Mouse (Mus musculus): ENCODE measurements around the gene Yif1a. TPM values are rescaled to one million over a fixed set of nuclear protein-coding genes. Genes with fewer than 3 reads are reported as not detected.
"Not testable (repeated sequence)": the region's sequence is repeated elsewhere in the genome, so short reads cannot be mapped to it uniquely, and the experiment has no call there.

Gene Yif1a
- polyA plus RNA-seq, 1 experiment from 2014 or later = 57.1 TPM

DNA sequence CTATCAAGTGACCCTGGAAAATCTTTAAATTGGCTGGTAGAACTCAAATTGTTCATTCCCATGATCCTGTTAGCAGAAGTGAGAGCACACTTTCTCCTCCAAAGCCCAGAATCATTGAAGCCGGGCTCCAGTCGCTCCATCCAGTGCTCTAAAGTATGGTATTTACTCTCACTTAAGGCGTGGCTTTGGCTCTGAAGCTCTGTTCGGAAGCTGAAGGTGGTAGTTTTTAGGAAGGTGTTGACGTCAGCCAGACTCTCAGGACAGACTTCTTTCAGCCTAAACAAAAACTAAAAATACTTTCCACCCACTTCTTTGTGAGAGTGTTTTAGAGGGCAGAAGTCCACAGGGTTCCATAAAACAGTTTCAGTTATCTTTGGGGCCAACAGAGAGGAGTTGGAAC, 14.8 kb upstream of the Yif1a start:
- WGBS = 51% methylated on average over 5 of the region's 5 CpGs
- peaks cover 47% of the 10 kb centered on the region for H3K27me3 ChIP-seq

GRCm38 (mm10) chr19:5079279-5079678, 9.1 kb upstream of the Yif1a start:
- Histone ChIP-seq H3K27ac (no peak overlapping the region), H3K4me1 (replicated peaks) (no peaks in the 10 kb centered on the region), H3K4me3 (replicated peaks) (no peak overlapping the region), H3K27me3 (peaks cover 61% of the 10 kb centered on the region), H3K36me3 (no peaks in the 10 kb centered on the region), H3K9me3 (no peaks in the 10 kb centered on the region), H3K9ac (replicated peaks) (no peak overlapping the region), H3K4me2 (replicated peaks) (no peak overlapping the region)
- WGBS = 98% methylated on average over 1 of the region's 1 CpGs
- ATAC-seq = no peak

More for the DNA sequence above, 14.8 kb upstream of the Yif1a start:
- H3K27ac ChIP-seq = no peak overlapping the region
- H3K9ac ChIP-seq (replicated peaks) = no peak overlapping the region
- no peaks in the 10 kb centered on the region for H3K9me3 ChIP-seq
- ATAC-seq = no peak
- H3K36me3 ChIP-seq = no peaks in the 10 kb centered on the region
- H3K4me3 ChIP-seq (replicated peaks) = no peak overlapping the region
- H3K4me2 ChIP-seq (replicated peaks) = no peak overlapping the region
- peaks cover 28% of the 10 kb centered on the region for H3K4me1 ChIP-seq (replicated peaks)

- 70% methylated on average over 18 of the region's 18 CpGs for WGBS
- Histone ChIP-seq H3K4me1 (replicated peaks) (peaks cover 11% of the 10 kb centered on the region), H3K4me3 (replicated peaks) (no peak overlapping the region), H3K9ac (replicated peaks) (no peak overlapping the region), H3K27me3 (peaks cover 72% of the 10 kb centered on the region), H3K4me2 (replicated peaks) (no peak overlapping the region), H3K9me3 (no peaks in the 10 kb centered on the region), H3K36me3 (no peaks in the 10 kb centered on the region), H3K27ac (no peak overlapping the region)
- no peak for ATAC-seq
Observed at GRCm38 (mm10) chr19:5082005-5082404, 6.3 kb upstream of the Yif1a start.

DNA sequence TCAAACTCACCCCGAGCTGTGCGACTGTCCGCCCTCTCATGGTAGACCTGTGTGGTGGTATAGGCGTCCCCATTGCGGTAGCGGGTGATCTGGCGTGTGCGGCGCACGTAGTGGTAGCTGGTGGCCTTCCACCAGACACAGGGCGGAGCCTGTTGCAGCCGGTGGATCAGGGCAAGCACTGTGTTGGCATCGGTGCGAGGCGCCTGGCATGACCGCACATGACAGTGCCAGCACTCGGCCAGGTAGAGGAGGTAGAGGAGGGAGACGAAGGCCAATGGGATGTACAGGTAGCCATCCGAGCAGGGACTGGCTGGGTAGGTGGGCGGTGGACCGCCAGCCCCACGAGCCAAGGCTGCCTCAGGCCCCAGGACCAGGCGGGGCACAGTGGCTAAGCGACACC, 5.7 kb upstream of the Yif1a start:
- Histone ChIP-seq H3K9ac (replicated peaks) (no peak overlapping the region), H3K27me3 (peaks cover 72% of the 10 kb centered on the region), H3K4me1 (replicated peaks) (peaks cover 17% of the 10 kb centered on the region), H3K4me3 (replicated peaks) (no peak overlapping the region), H3K9me3 (no peaks in the 10 kb centered on the region), H3K27ac (no peak overlapping the region), H3K36me3 (no peaks in the 10 kb centered on the region), H3K4me2 (replicated peaks) (no peak overlapping the region)
- 72% methylated on average over 24 of the region's 24 CpGs for WGBS
- ATAC-seq = no peak

DNA sequence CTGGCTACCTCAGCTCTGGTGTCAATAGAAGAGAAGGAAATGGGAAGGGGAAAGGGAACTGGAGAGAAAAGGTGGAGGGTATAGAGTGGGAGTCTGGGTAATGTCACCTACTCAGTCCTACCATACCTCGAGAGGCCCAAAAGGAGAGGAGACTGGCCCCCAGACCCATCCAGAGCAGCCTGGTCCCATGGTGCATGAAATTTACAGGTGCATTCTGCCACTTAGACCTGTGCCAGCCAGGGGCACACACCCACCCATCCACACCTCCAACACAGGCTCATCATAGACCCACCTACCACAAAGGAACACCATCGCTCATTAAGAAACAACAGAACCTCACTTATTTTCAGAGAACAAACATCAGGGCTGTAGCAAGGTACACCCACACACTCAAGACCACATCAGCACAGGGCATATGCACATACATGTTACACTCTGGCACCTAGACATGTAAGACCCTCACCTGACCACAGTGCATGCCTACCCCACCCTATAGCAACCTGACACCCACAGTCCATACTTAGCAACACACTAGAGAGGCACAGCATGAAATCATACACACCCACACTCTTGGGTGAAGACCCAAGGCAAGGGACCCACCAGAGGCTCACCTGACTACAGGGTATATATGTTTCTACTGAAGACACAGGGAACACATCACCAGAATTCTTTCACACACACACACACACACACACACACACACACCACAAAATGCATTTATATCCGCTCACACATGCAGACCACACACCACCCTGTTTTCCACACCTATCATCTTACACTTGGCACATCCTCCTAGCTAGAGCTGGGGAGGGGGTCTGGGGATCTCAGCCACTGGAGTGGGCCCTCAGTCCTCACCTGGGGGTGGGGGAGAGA, 4.1 kb upstream of the Yif1a start:
- Histone ChIP-seq H3K36me3 (no peaks in the 10 kb centered on the region), H3K9me3 (no peaks in the 10 kb centered on the region), H3K4me3 (replicated peaks) (peak overlapping the region; percentile 50), H3K9ac (replicated peaks) (no peak overlapping the region), H3K4me2 (replicated peaks) (peak overlapping the region; percentile 76), H3K27me3 (peaks cover 72% of the 10 kb centered on the region), H3K4me1 (replicated peaks) (peaks cover 25% of the 10 kb centered on the region), H3K27ac (no peak overlapping the region)
- no peak for ATAC-seq
- 83% methylated on average over 3 of the region's 3 CpGs for WGBS

DNA sequence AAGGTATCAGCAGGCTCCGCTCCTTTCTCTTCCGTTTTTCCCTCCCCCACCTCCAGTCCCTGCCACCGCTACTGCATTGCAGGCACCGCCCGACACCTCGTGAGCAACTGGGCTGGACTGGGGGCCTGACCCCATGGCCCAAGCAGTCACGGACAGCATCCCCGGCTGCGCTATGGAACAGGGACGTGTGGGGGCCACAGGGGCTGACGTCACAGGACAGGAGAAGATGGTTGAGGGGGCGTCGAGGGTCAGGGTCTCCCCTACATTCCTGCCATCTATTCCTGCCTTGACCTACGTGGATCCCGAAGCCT, 3.5 kb upstream of the Yif1a start:
- Histone ChIP-seq H3K9me3 (no peaks in the 10 kb centered on the region), H3K9ac (replicated peaks) (peak overlapping the region; percentile 68), H3K4me2 (replicated peaks) (peak overlapping the region; percentile 76), H3K27me3 (peaks cover 68% of the 10 kb centered on the region), H3K27ac (no peak overlapping the region), H3K4me3 (replicated peaks) (peak overlapping the region; percentile 50), H3K36me3 (no peaks in the 10 kb centered on the region), H3K4me1 (replicated peaks) (peaks cover 30% of the 10 kb centered on the region)
- ATAC-seq = no peak
- WGBS = 6% methylated on average over 15 of the region's 15 CpGs

DNA sequence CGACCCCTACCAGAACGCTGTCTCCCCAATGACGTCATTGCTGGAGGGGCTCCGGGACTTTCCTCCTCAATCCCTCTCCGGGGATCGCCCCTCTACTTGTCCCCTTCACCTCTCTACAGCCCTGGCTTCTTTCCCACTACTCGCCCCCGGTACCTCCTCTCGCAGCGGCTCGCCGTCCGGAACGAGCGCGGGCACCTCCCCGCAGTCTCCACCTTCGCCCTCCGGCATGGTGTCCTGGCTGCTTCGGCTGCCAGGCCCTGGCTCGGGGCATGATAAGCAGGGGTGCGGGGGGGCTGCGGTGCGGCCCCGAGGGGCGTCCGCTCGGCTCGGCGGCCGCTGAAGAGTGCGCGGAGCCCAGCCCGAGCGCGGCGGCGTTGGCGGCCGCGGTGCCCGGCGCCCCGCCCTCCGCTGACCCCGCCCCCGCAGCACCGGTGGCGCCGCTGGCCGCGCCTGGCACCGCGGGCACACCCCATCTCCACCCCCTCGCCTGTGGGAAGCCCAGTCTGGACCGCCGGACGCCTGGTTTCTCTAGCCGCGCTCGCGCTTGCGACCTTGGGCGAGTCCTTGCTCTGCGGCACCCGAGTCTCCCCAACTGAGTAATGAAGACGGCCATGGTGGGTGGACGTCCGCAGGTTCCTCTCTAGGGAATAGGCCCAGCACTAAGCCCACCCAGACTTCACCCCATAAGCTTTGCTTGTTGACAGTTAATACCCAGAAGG, 3.0 kb upstream of the Yif1a start, which contains the start of gene Tmem151a:
TSS of gene Tmem151a (minus strand) at position 387 of the 719 bp plus-strand sequence.
- WGBS = 2% methylated on average over 64 of the region's 69 CpGs
- Histone ChIP-seq H3K9me3 (no peaks in the 10 kb centered on the region), H3K4me3 (replicated peaks) (peak within 1 kb of the TSS; percentile 50), H3K4me2 (replicated peaks) (peak within 1 kb of the TSS; percentile 76), H3K27ac (no peak within 1 kb of the TSS), H3K4me1 (replicated peaks) (peaks cover 30% of the 10 kb centered on the region), H3K9ac (replicated peaks) (peak within 1 kb of the TSS; percentile 68), H3K36me3 (peaks cover 2% of the 10 kb centered on the region; the same call in 1 of the 2 replicates), H3K27me3 (peaks cover 63% of the 10 kb centered on the region)
- ATAC-seq = no peak

DNA sequence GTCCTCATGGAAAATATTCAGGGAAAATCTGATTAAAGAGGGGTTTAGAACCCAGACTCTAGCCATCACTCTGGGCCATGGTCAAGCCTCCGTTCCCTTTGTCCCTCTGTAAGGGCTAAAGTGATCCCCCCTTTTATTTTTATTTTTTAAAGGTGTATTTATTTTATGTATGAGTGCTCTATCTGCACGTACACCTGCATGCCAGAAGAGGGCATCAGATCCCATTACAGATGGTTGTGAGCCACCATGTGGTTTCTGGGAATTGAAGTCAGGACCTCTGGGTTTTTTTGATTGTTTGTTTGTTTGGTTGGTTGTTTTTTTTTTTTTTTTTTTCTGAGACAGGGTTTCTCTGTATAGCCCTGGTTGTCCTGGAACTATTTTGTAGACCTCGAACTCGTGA, 1.8 kb upstream of the Yif1a start:
- WGBS = 59% methylated on average over 4 of the region's 4 CpGs
- peaks cover 50% of the 10 kb centered on the region for H3K27me3 ChIP-seq
- peaks cover 30% of the 10 kb centered on the region for H3K4me1 ChIP-seq (replicated peaks)
- H3K9ac ChIP-seq (replicated peaks); ATAC-seq; H3K9me3 ChIP-seq; H3K4me3 ChIP-seq (replicated peaks); H3K4me2 ChIP-seq (replicated peaks); H3K27ac ChIP-seq: not testable (repeated sequence)
- peaks cover 13% of the 10 kb centered on the region for H3K36me3 ChIP-seq

DNA sequence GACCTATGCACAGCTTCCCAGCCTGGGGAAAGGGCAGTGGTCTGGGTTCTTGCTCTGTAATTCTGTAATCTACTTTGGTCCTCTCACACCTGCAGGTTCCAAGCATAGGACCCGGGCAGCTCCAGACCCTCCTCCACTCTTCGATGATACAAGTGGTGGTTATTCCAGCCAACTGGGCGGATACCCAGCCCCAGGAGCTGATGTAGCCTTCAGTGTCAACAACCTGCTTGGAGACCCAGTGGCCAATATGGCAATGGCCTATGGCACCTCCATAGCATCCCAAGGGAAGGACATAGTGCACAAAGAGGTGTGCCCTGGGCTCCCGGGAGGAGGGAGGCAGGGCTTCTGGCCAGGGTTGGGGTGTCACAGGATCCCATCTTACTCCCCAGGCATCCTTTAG, 986 bp downstream of the Yif1a start:
- Histone ChIP-seq H3K4me3 (replicated peaks) (peak overlapping the region; percentile 89), H3K36me3 (peaks cover 37% of the 10 kb centered on the region), H3K4me2 (replicated peaks) (peak overlapping the region; percentile 87), H3K9ac (replicated peaks) (peak overlapping the region; percentile 82), H3K27ac (no peak overlapping the region), H3K9me3 (no peaks in the 10 kb centered on the region), H3K4me1 (replicated peaks) (peaks cover 50% of the 10 kb centered on the region), H3K27me3 (peaks cover 22% of the 10 kb centered on the region)
- WGBS = 93% methylated on average over 4 of the region's 4 CpGs
- no peak for ATAC-seq

- WGBS = 93% methylated on average over 10 of the region's 10 CpGs
- no peak overlapping the region for H3K9ac ChIP-seq (replicated peaks)
- peaks cover 37% of the 10 kb centered on the region for H3K36me3 ChIP-seq
- ATAC-seq = no peak
- H3K27me3 ChIP-seq = no peaks in the 10 kb centered on the region
- no peaks in the 10 kb centered on the region for H3K9me3 ChIP-seq
- no peak overlapping the region for H3K27ac ChIP-seq
- peaks cover 66% of the 10 kb centered on the region for H3K4me1 ChIP-seq (replicated peaks)
- H3K4me3 ChIP-seq (replicated peaks) = no peak overlapping the region
- no peak overlapping the region for H3K4me2 ChIP-seq (replicated peaks)
Observed at GRCm38 (mm10) chr19:5092083-5092482, 3.7 kb downstream of the Yif1a start.

DNA sequence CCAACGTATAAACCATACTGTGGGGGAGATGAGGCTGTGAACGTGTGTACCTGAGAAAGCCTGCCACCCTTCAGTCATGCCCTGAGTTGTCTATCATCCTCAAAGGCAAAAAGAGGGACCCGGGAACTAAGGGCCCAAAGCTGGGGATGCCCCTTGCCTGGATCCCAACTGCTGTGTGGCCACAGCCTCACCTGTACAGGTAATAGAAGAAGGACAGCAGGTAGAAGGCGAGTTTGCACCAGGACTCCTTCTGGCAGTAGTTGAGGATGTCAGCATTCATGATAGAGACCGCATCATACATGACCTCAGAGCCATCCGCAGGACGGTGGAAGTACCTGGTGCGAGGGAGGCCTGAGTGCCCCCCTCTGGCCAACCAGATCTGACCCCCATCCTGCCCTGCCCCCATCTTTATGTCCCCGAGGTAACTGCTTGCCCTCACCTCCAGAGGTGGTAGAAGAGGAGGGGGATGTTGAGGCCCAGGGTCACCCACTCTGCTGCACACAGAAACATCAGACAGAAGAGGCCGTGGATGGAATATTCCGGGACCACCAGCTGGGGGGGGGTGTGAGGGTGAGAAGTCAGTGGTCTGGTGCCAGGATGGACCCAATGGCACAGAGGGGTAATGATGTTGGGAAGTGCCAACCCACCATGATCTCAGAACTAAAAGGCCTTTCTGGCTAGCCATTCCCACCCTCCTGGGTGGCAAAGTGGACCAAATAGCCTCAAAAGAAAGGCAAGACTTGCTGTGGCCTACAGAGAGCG, 5.3 kb downstream of the Yif1a start:
- H3K9ac ChIP-seq (replicated peaks) = peak overlapping the region; percentile 42; the same call in 1 of the 2 replicates
- peak overlapping the region; percentile 89 for H3K4me2 ChIP-seq (replicated peaks)
- peaks cover 37% of the 10 kb centered on the region for H3K36me3 ChIP-seq
- no peak; the same call in 1 of the 2 replicates for ATAC-seq
- H3K27ac ChIP-seq = peak overlapping the region; percentile 97
- 74% methylated on average over 12 of the region's 12 CpGs for WGBS
- peaks cover 72% of the 10 kb centered on the region for H3K4me1 ChIP-seq (replicated peaks)
- H3K4me3 ChIP-seq (replicated peaks) = peak overlapping the region; percentile 88
- no peaks in the 10 kb centered on the region for H3K27me3 ChIP-seq
- H3K9me3 ChIP-seq = no peaks in the 10 kb centered on the region

DNA sequence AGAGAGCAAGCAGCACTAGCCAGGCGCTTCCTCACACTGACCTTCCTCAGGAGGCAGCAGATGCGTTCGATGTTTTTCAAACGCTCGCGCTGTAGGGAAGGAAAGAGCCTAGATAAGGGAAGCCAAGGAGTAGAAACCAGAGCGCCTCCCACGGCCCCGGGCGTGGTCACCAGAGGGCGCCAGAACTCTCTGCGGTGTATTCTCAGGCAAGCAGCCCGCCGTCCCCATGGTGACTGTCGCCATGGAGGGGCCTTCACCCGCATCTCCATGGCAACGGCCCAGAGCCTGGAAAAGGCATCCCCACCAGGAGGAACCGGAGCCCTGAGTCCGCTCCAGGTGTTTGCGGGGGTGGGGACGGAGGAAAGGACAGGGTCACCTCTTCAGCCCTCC, 5.9 kb downstream of the Yif1a start:
- H3K9ac ChIP-seq (replicated peaks) = peak overlapping the region; percentile 99
- H3K4me3 ChIP-seq (replicated peaks) = peak overlapping the region; percentile 88
- H3K27me3 ChIP-seq = no peaks in the 10 kb centered on the region
- peak; percentile 75 for ATAC-seq
- 0% methylated on average over 21 of the region's 21 CpGs for WGBS
- peak overlapping the region; percentile 97 for H3K27ac ChIP-seq
- H3K4me1 ChIP-seq (replicated peaks) = peaks cover 72% of the 10 kb centered on the region
- peaks cover 37% of the 10 kb centered on the region for H3K36me3 ChIP-seq
- peak overlapping the region; percentile 89 for H3K4me2 ChIP-seq (replicated peaks)
- no peaks in the 10 kb centered on the region for H3K9me3 ChIP-seq
